Mouse (Mus musculus): ENCODE measurements around the gene 1700013G24Rik. TPM values are rescaled to one million over a fixed set of nuclear protein-coding genes. Genes with fewer than 3 reads are reported as not detected.

The 1700013G24Rik gene
- polyA plus RNA-seq, 1 experiment from 2014 or later = not detected

GRCm38 (mm10) chr4:137481381-137482030 lies 28.4 kb downstream of the 1700013G24Rik start:
- no peaks in the 10 kb centered on the region for H3K36me3 ChIP-seq
- no peak for DNase-seq (ENCODE audit: low spot score)
- H3K4me1 ChIP-seq = peaks cover 90% of the 10 kb centered on the region
- no peak overlapping the region for H3K4me3 ChIP-seq
- peak overlapping the region; percentile 73 for H3K27ac ChIP-seq (replicated peaks)
- 61% methylated on average over 13 of the region's 13 CpGs for WGBS
- H3K27me3 ChIP-seq (ENCODE audit: low read depth, poor library complexity, severe bottlenecking) = peaks cover 6% of the 10 kb centered on the region; the same call in 1 of the 2 replicates
- no peaks in the 10 kb centered on the region for H3K9me3 ChIP-seq (replicated peaks)

DNA sequence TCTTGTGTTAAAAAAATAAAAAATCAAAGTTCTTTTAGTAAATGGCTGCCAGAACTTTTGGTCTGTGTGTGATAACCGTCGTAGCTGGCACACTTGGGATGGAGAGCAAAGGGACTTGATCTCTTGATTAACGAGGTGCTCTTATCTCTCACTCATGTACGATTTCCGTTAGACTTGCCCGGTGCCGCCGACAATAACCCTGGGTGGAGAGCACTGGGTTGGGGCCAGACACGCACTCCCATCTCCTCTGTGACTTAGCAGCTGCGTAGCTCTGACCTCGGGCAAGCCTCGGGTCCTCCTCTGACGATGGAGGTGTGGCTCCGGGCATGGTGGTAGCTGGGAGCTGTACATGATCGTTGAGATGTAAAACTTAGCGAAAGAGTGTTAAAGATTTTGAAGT lies 30.8 kb downstream of the 1700013G24Rik start:
- peaks cover 90% of the 10 kb centered on the region for H3K4me1 ChIP-seq
- 86% methylated on average over 16 of the region's 16 CpGs for WGBS
- no peak overlapping the region for H3K4me3 ChIP-seq
- H3K36me3 ChIP-seq = no peaks in the 10 kb centered on the region
- H3K9me3 ChIP-seq (replicated peaks) = no peaks in the 10 kb centered on the region
- H3K27me3 ChIP-seq (ENCODE audit: low read depth, poor library complexity, severe bottlenecking) = peaks cover 6% of the 10 kb centered on the region; the same call in 1 of the 2 replicates
- no peak for DNase-seq (ENCODE audit: low spot score)
- no peak overlapping the region for H3K27ac ChIP-seq (replicated peaks)

DNA sequence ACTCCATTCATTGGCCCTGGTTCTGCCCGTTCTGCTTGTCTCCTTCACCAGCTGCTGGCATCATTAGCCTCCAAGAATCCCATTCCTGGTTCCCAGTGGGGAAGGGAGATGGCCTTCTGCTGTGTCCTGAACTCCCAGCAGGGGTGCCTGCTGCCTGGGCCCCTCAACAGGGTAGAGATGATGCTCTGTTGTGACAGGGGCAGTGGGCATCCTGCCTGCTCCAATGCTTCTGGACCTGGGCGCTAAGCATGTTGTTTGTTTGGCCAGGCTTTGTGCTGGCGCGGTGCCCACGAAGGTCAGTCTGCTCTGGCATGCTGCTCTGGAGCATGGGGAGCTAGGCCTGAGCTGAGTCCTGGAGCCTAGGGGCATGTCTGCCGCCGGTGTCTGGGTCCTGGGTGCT lies 31.5 kb downstream of the 1700013G24Rik start:
- 0 out of 2 replicates have a peak overlapping the region, but pooled peaks have one; percentile 49 for H3K27ac ChIP-seq (replicated peaks)
- no peaks in the 10 kb centered on the region for H3K36me3 ChIP-seq
- peaks cover 90% of the 10 kb centered on the region for H3K4me1 ChIP-seq
- 83% methylated on average over 7 of the region's 7 CpGs for WGBS
- H3K9me3 ChIP-seq (replicated peaks) = no peaks in the 10 kb centered on the region
- H3K27me3 ChIP-seq (ENCODE audit: low read depth, poor library complexity, severe bottlenecking) = peaks cover 6% of the 10 kb centered on the region; the same call in 1 of the 2 replicates
- H3K4me3 ChIP-seq = no peak overlapping the region
- DNase-seq (ENCODE audit: low spot score) = no peak

DNA sequence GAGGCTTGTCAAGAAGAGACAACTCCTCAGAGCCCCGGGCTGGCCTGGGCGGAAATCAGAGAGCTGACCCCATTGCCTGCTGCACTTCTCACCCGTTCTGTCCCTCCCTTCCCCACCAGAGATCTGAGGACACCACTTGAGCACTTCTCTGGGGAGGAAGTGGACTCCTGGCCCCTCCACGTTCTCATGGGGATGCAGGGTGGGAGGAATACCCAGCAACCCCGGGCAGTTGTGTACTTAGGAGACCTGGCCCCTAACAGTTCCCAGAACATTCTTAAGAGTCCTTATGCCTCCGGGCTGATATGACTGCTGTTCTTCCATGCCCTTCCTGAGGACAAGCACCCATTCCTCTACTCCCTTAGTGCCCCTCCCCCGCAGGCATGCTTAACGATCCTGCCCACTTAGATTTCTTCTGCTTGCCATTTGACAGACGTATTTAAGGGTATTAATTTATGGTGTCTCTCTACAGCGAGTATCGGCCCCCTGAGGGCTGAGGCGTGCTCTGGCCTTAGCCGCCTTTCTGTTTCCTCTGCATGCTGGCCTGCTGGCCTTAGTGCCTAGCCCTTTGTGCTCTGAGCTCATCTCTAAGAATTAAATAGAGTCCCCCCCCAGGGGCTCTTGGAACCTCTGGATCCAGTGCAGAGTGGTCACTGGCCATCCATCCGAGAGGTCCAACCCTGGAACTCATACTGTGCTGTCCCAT lies 32.3 kb downstream of the 1700013G24Rik start:
- Histone ChIP-seq H3K27ac (replicated peaks) (peak overlapping the region; percentile 79), H3K27me3 (ENCODE audit: low read depth, poor library complexity, severe bottlenecking) (0 out of 2 replicates have a peak, but pooled peaks cover 6% of the 10 kb centered on the region), H3K4me3 (no peak overlapping the region), H3K9me3 (replicated peaks) (no peaks in the 10 kb centered on the region), H3K36me3 (no peaks in the 10 kb centered on the region), H3K4me1 (peaks cover 90% of the 10 kb centered on the region)
- 53% methylated on average over 14 of the region's 14 CpGs for WGBS
- DNase-seq (ENCODE audit: low spot score) = no peak

GRCm38 (mm10) chr4:137486081-137487014 lies 33.3 kb downstream of the 1700013G24Rik start:
- H3K27ac ChIP-seq (replicated peaks) = peak overlapping the region; percentile 79
- no peaks in the 10 kb centered on the region for H3K9me3 ChIP-seq (replicated peaks)
- DNase-seq (ENCODE audit: low spot score) = no peak
- no peak overlapping the region for H3K4me3 ChIP-seq
- peaks cover 81% of the 10 kb centered on the region for H3K4me1 ChIP-seq
- H3K36me3 ChIP-seq = no peaks in the 10 kb centered on the region
- no peaks in the 10 kb centered on the region for H3K27me3 ChIP-seq (ENCODE audit: low read depth, poor library complexity, severe bottlenecking)
- WGBS = 44% methylated on average over 20 of the region's 20 CpGs

DNA sequence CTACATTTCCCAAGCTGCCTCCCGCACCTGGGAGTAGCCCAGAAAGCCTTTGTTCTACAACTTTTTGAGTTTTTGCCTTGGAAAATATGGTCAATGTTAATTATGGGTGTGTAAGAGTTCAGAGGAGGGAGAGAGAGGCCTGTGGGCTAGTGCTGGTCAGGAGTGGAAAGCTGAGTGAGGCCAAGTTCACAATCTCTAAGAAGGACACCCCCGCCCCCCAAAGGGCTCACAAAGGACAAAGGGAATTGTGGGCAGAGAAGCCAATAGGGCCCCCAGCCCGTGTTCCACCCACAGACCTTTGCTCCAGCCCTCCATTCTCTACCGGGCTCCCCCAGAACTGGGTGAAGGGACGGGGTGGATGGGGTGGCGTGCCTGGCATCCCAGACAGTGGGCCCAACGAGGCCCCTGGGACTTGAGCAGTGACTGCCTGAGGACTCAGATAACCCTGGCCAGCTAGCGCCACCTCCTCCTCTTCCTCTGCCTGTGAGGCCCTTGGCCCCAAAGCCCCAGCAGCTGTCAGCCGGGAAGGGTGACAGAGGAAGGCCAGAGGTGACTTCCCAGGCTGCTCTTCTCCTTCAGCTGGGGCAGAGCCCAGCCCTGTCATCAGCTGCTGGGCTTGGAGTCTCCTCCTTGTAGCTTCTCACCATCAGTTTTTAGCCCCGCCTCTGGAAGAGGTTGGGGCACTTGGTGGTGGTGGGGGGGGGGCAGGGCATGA lies 34.4 kb downstream of the 1700013G24Rik start:
- H3K9me3 ChIP-seq (replicated peaks) = no peaks in the 10 kb centered on the region
- DNase-seq (ENCODE audit: low spot score) = no peak
- peaks cover 70% of the 10 kb centered on the region for H3K4me1 ChIP-seq
- no peaks in the 10 kb centered on the region for H3K36me3 ChIP-seq
- H3K27ac ChIP-seq (replicated peaks) = peak overlapping the region; percentile 77
- H3K27me3 ChIP-seq (ENCODE audit: low read depth, poor library complexity, severe bottlenecking) = no peaks in the 10 kb centered on the region
- peak overlapping the region; percentile 12; the same call in 1 of the 2 replicates for H3K4me3 ChIP-seq
- 45% methylated on average over 10 of the region's 10 CpGs for WGBS

DNA sequence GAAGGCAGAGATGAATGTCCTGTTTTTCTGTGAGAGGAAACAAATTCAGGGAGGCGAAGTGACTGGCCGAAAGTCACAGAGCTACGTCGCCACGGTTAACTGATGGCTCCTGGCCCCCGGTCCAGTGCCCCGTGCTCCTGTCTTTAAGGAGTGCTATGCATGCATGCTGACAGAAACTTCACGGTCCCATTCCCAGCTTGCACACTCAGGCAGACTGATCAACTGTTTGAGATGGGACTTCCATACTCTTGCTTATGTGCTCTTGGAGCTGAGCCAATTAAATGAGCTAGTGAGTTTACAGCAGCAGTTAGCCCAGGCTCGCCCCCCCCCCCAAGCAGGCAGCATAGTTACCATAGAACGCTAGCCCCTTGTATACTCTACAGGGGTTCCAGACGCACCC lies 35.0 kb downstream of the 1700013G24Rik start:
- peaks cover 66% of the 10 kb centered on the region for H3K4me1 ChIP-seq
- peak overlapping the region; percentile 12; the same call in 1 of the 2 replicates for H3K4me3 ChIP-seq
- peak overlapping the region; percentile 77 for H3K27ac ChIP-seq (replicated peaks)
- no peaks in the 10 kb centered on the region for H3K27me3 ChIP-seq (ENCODE audit: low read depth, poor library complexity, severe bottlenecking)
- H3K36me3 ChIP-seq = no peaks in the 10 kb centered on the region
- 42% methylated on average over 11 of the region's 11 CpGs for WGBS
- H3K9me3 ChIP-seq (replicated peaks) = no peaks in the 10 kb centered on the region
- no peak for DNase-seq (ENCODE audit: low spot score)

GRCm38 (mm10) chr4:137488571-137489303 lies 35.7 kb downstream of the 1700013G24Rik start:
- 9% methylated on average over 12 of the region's 12 CpGs for WGBS
- peak overlapping the region; percentile 77 for H3K27ac ChIP-seq (replicated peaks)
- H3K27me3 ChIP-seq (ENCODE audit: low read depth, poor library complexity, severe bottlenecking) = no peaks in the 10 kb centered on the region
- H3K9me3 ChIP-seq (replicated peaks) = no peaks in the 10 kb centered on the region
- peak; percentile 55 for DNase-seq (ENCODE audit: low spot score)
- peaks cover 66% of the 10 kb centered on the region for H3K4me1 ChIP-seq
- H3K36me3 ChIP-seq = no peaks in the 10 kb centered on the region
- H3K4me3 ChIP-seq = no peak overlapping the region

DNA sequence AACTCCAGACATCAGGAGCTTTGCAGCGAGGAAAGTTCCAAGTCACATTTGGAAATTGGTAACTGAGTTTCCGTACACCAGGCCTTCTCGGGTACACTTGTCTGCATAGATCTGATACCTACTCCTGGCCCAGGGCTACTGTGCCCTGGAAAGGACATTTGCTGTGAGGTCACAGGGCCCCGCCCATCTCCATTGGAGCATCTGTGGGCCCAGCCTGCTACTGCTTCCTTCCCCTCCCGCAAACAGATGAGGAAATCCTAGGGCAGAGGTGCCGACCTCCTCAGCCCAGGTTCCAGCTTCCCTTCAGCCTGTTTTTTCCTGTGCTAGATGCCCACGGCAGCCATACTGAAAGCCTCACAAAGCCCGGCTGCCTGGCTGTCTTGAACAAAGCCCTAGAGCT lies 36.9 kb downstream of the 1700013G24Rik start:
- Histone ChIP-seq H3K4me1 (peaks cover 64% of the 10 kb centered on the region), H3K9me3 (replicated peaks) (no peaks in the 10 kb centered on the region), H3K4me3 (no peak overlapping the region), H3K27me3 (ENCODE audit: low read depth, poor library complexity, severe bottlenecking) (no peaks in the 10 kb centered on the region), H3K36me3 (no peaks in the 10 kb centered on the region), H3K27ac (replicated peaks) (peak overlapping the region; percentile 77)
- WGBS = 61% methylated on average over 8 of the region's 8 CpGs
- DNase-seq (ENCODE audit: low spot score) = no peak

GRCm38 (mm10) chr4:137492563-137492962 lies 39.5 kb downstream of the 1700013G24Rik start:
- 82% methylated on average over 11 of the region's 11 CpGs for WGBS
- Histone ChIP-seq H3K36me3 (no peaks in the 10 kb centered on the region), H3K9me3 (replicated peaks) (no peaks in the 10 kb centered on the region), H3K4me1 (peaks cover 53% of the 10 kb centered on the region), H3K27me3 (ENCODE audit: low read depth, poor library complexity, severe bottlenecking) (no peaks in the 10 kb centered on the region), H3K4me3 (no peak overlapping the region), H3K27ac (replicated peaks) (no peak overlapping the region)
- no peak for DNase-seq (ENCODE audit: low spot score)

DNA sequence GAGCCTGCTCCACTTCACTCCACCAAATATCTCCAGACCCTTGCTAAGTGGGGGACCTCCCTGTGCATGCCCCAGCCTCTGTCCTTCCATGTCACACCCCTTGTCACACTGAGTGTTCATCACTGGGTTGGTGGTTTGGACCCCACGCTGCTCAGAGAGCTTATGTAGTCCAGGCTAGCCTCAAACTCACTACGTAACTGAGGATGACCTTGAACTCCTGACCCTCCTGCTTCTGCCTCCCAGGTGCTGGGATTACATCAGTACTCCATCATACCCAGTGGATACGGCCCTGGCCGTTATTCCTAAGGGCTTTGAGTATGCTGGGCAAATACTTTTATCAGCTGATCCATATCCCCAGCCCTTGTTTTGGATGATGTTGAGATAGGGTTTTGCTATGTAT lies 40.1 kb downstream of the 1700013G24Rik start:
- 92% methylated on average over 4 of the region's 4 CpGs for WGBS
- Histone ChIP-seq H3K9me3 (replicated peaks) (no peaks in the 10 kb centered on the region), H3K4me1 (peaks cover 53% of the 10 kb centered on the region), H3K4me3 (no peak overlapping the region), H3K27ac (replicated peaks) (no peak overlapping the region), H3K27me3 (ENCODE audit: low read depth, poor library complexity, severe bottlenecking) (no peaks in the 10 kb centered on the region), H3K36me3 (no peaks in the 10 kb centered on the region)
- no peak for DNase-seq (ENCODE audit: low spot score)

All from midbrain, embryonic 10.5 days (tissue).